Mouse (Mus musculus): ENCODE measurements around the gene Marcks.

Marcks gene

DNA sequence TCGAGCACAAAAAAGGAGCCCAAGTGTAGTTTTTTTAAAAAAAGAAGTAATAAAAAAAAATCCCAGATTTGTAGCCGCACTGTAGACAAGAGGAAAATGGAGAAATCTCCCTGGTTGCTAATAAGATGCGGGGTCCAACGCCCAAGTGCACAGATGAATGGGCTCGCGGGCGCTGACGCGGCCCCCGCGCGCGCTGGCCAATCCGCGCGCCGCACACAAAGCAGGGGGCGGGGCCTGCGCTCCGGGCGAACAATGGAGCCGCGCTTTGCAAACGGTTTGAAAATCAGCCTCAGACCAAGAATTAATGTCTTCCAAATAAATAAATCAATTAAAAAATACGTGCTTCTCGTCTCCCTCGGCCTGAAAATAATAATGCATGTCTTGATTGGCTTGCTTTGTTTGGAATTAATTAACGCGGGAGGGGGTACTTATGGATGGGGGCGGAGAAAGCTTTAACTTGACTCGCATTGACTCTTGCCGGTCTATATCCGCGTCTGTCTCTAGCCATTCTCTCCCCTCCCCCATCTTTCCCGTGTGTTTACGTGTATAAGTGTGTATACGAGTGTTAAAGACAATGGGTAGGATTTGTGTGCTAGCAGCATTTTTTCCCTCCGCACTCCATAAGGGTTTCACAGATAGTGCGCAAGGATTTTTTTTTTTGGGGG lies at the start of gene Marcks:
Marcks (minus strand) TSS at position 143 of the 665 bp plus-strand sequence.
- peak; percentile 72 for DNase-seq

DNA sequence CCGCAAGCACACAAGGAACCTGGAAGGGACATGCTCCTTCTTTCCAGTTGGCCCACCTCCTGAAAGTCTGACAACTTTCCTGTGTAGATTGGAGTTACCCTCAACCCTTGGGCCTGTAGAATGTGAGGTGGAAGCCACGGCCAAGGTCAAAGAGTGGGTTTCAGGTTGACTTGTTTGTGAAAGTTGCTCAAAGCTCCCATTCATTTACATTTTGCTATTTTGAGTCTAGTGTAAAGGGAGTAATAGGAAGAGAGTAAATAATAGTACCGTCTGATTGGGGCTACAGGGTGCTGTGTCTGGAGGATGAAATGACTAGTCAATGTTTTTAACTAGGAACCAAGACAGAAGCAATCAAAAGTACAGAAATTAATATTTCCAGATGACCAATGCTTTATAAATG lies 38.4 kb upstream of the Marcks start:
- no peak for DNase-seq

DNA sequence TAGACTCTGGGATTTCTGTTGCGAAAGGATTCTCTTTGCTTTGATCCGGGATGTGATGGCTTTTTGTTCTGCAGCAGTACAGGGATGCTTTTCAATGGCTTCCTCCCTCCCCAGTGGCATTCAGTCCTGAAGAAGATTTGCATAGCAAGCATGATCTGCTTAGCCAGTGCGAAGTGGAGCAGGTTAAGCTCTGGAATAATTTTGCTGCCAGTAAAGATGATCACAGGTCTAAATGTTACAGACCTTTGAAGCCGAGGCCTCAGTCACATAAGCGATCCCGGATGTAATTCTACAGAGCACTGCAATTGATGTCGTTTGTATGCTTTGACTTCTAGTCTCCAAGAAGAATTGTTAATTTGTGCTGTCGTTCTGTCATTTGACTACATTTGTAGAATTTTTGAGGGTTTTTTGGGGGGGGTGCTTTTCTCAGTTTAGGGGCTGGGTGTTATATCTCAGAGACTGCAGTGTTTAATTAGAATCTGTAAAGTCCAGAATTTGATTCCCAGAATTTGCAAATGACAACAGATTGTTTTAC lies 33.8 kb upstream of the Marcks start:
- DNase-seq: no peak

DNA sequence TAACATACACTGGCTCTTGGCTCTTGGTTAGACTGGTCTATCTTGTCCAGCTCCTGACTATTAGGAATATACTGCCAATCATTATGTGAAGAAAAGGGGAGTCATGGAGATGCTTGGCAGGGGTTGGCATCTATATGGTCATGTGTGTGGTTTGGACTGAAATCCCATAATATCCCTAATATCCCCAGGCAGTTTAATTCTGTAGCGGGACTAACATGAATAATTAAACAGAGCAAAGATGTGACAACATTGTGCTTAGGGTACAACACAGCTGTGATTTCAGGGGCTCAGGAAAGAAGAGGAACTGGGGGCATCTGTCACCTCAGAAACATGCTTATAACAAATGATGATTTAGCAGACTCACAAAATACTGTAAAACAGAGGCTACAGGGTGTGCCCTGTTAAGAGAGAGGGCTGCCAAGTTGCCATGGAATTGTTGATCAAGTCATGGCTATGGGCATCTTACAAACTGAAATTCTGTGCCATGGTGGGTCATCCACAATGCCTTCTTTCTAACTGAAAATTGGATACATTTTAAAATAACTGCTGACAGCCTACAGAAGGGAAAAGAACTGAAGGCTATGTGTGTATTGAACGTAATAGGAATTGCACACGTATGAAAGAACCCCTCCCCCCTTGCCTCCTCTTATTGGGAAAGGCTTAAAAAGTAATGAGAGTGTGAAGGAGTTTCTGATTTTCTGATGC lies 33.1 kb upstream of the Marcks start:
- DNase-seq: no peak

DNA sequence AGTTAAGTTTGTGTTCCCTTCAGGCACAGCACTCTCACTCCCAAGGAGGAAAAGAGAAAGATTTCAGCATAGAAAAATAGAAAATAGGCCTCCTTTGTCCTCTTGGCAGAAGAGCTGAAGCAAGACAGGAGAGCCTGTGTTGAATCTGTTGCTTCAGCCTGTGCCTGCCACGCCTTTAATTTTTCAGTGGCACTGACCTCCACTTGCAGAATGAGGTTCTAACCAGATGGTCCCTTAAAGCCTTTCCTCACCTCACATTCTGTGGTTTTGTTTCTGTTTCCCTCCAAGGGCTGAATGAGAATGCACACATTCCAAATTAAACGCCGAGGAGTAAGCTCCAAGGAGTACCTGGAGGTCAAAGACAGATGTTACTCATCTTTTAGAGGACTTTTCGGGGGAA lies 32.2 kb upstream of the Marcks start:
- DNase-seq: no peak

DNA sequence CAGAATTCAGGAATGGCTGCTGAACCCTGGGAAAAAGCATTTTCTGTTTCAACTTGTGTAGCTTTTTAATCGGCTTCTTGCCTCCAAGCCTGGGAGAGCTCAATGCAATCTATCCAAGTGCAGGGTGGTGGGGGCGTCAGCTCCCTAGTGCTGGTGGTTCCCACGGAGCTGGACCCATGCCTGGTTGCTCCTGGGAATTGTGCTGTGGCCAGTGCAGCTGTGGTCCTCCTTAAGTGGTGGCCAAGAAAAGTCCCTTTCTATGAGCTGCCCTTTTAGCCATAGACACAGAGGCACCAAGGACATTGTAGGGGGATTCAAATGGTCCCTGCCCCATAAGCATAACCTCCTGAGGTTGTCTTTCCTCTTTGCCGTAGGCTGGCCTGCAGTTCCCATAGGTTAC lies 31.7 kb upstream of the Marcks start:
- DNase-seq: no peak

DNA sequence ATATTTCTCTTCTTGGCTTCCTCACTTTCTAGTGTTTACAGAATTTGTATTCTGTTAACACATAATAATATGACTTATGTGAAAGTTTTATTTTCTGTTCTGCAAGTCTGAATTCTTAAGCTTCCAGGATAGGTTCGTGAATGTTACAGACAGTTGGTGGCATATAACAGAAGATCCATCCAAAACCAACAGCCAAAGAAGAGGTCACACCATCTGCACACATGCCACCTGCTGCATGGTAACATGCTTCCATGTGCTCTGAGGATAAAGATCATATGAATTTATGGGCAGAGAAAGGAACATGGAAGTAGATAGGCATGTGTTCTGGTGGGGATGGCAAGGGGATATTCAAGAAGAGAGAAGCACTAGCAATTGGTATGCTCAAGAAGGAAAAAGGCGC lies 28.8 kb upstream of the Marcks start:
- DNase-seq: no peak

DNA sequence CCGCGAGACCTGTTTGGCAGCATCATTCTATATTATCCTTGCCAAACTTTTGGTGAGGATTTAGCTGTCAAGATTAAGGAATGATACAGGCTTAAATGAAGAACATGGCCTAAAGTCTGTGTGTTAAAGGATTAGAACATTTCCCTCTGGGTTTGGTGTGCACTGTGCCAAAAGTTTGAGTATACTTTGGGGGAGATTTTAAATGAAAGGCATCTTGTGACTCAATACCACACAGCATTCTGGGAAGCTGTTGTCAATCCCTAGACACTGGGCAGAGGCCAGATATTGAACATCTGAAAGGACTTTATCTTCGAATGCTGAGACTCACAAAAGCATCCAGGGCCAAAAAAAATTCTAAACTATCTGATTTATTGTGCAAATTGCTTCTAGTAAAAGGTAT lies 21.0 kb upstream of the Marcks start:
- no peak for DNase-seq

DNA sequence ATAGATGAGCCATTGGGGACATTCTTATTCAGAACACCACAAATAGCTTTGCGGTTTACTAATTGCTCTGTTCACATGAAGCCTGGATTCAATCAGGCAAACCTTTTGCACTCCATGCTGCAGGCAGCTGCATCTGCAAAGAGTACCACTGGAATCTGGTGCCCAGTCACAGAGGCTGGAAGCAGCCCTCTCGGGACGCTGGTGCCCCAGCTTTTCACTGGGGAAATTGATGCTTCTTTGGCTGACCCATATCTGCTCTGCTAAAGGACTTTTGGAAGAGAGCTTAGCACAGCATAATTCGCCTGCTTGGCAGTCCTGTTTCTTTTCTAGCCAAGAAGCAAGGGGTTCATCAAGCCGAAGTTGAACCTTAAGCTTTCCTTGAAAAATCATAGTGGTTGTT lies 18.4 kb upstream of the Marcks start:
- no peak for DNase-seq

DNA sequence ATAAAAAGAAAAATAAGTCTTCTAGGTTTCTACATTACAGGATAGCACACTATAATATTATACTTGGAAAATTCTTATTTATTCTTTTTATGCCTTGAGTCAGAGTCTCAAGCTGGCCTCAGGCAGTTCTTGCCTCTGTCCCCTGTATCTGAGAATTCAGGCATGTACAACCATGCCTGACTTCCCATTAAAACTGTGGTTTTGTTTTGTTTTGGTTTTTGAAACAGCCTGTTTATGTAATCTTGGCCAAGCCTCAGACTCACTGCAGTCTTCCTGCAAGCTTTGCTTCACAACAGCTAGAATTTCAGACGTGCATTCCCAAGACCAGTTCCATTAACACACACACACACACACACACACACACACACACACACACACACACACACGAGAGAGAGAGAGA lies 16.4 kb upstream of the Marcks start:
- no peak for DNase-seq

DNA sequence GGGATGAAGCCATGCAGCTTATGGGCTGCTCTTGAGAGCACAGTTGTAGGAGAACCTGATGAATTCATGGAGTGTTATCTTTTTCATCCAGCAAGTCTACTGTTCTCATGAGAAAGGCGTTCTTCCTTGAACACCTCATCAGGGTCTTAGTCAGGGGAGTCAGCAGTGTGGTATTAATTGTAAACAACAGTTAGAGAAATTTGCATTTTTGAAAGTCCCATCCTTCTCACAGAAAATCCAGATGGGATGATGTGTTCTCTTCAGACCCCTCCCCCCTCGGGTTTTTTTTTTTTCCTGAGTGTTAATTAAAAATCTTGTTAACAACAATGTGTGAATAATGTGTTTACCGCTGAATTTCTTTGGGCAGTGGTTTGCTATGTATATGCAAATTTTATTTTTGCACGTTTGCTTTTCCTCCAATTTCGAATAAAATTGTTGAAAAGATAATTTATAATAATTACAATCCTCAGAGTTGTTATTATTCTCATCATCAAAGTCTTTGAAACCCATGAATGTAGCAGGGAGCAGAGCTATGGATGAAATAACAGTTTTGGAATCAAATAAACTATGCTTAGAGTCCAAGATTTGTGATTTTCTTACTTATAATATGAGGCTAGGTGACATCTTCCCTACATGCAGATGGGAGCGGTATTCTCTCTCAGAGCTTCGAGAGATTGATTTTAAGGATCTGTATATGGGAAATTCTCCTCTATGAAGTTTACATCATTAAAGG lies 13.0 kb upstream of the Marcks start:
- DNase-seq: no peak

DNA sequence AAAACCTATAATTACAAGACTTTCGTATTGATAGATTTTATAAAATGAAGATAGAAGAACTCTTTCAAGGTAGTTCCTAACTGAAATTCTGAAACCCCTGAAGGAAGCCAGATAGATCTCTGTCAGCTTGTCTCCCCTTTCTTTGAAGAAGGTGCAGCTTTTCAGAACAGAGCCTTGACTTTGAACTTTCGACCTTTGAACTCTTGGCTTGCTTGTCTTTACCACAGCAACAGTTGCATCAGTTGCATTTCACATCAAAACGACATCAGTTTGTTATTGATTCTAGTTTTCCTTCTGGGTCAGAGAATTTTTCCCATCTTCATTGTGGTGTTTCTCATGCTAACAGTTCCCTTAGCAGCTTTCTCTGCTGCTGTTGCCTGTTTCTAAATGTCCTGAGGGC lies 9.3 kb upstream of the Marcks start:
- no peak for DNase-seq

DNA sequence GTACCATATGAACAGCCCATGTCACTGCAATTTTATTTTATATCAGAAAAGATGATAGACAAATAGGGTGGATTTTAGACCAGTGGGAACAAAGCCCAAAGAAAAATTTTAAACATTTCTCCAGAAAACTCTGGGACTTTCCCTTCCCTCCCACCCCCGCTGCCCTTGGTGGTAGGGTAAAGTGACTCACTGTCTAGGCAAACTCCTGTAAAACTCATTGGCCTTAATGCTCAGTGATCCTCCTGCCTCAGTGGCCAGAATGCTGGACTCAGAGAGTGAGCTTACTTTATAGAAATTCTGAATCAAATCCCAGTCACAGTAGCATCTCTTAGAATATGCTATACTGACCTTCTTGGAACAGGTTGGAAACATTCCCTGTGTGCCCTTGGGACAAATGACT lies 6.7 kb upstream of the Marcks start:
- no peak for DNase-seq

DNA sequence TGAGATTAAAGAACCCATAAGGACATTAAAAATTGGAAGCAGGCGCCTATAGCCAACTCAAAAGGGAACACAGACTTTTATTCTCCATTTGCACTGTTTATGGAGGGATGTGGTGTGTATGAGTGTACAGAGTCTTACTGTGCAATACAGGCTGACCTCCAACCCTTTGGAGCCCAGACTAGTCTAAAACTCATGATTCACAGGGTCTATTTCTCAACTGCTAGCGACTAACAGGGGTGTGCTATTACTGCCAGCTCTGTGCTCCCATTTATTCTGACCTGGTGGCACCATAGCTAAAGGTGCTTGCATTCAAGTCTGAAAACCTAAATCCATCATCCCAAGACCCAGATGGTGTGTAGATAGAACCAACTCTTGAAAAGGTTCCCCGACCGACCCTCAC lies 2.9 kb upstream of the Marcks start:
- no peak for DNase-seq

DNA sequence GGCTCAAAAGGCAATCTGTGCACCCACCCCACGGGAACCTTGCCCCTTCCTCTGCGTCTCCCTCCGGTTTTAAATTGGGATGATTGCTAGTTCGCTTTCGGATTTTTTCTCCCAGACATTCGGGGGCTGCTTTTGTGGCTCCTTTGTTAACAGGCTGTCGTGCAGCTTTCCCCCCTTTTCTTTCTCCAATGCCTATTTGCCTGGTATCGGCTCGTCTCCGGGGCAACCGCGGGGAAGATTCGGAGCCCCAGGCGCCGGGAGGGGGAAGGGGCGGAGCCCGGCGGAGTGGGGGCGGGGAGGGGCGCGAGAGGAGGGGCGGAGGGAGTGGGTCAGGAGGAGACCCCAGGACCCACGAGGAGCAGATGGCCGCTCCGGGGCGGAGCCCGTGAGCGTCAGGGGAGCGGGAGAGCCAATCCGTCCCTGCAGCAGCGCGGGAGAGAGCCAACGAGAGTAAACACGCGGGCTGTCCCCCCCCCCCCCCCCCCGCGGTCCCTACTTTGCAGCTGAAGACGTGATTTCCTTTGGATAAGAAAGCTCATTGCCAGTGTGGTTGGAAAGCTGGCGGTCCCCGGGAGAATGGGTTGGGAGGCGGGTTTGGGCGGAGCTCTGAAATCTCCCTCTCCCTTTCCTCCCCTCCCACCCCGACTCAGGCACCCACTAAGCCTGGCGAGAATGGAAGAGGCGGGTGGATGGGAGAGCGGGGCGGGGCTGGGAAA lies 2.2 kb upstream of the Marcks start:
- DNase-seq: peak; percentile 69

DNA sequence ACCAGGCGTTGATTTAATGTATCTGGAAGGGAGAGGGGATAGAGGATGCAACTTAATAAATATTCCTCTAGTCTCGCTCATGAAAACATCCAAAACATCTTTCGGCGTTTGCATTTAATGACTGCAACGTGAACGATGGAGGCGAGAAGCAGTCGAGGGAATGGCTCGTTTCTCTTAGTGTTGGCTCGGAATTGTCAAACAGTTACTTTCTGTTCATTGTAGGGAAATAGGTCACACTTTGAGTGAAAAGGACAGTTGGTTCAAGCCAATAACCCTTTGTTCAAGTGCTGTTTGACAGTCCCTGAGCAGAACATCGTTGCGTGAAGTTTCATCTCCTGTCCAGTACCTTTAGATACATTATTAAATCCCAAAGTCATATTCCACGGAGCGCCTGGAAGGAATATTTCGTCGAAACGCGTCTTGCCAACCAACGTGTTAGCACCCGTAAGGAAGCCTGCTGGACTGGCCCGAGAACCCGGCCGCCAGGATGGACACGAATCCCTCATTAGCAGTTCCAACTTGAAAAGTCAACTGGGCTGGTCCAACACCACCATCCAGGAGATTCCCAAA lies 1.5 kb upstream of the Marcks start:
- no peak for DNase-seq

DNA sequence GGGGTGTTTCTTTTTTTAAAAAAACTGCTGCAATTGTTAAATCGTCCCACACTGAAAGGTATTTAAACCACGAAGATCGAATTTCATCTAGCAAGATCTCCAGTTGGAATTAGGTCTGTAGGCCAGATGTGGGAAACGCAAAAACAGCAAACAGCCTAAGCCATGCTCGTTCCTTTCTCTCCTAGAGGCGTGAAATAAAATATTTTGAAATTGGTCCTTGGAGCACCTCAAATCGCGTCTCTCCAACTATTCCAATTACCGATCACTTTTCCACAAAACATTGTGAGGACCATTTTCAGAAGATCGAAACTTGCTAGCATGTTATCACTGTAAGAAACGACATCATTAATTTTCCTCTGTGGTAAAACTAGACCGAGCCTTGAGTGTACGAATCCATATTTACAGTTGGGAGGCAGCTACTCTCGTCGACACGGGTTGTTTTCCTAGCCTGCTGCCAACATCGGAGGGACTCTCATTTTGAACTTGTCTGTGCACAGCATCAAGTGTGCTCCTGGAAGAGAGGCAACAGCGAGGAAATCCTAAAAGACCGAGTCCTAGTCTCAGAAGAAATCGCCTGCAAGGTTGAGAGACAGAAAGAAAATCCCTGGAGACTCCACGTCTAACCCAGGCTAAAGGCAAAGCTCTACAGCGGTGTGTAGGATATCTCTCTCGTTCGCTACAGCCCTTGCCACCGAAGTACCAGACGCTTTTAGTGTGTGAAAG lies 884 bp upstream of the Marcks start:
- DNase-seq: peak; percentile 28

DNA sequence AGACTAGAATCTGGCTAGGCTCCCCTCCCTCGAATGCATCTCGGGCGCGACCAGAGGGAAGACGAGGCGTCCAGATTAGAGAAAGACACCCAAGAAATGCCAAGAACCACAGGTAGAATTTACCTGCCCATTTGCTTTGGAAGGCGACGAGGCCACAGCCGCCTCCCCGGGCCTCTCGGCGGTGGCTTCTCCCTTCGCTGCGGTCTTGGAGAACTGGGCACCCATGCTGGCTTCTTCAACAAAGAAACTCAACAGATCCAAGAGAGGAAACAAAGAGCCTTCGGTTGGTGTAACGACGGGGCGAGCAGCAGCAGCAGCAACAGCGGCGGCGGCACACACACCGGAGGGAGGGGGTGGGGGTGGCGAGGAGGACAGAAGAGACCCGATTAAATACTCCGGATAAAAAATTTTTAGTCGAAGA lies 399 bp downstream of the Marcks start:
- peak; percentile 37 for DNase-seq

DNA sequence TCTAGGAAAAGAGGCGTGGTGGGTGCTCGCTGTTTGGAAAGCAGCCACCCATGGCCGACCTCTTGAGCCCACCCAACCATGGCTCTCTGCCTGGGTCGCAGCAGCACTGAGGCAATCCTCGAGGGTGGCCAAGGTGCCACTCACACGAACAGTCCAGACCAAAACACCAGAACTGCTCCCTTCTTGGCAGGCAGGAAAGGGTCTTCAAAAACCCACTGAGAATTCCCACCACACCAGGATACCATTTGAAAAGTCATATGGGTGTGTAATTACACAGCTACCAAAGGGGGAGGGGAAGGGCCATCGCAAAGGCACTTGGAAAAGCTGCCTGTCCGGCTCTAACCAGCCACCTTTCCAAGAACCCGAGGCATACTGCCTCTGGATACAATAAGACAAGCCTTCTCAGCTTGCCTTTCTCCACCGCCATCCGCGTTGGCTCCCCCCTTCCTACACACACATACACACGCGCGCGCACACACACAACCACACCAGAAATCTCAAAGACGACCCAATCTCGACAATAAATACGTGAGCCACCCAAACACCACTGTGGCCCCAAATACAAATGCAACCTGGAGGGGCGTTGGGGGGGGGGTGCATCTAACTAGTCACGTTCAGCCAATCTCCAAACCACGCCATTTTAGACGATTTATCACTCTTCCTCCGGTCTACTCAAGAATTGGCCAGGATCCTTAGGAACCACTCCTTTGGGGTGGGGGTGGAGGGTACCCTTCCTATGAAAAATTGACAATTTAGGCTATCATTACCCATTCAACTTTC lies 999 bp downstream of the Marcks start:
- DNase-seq: peak; percentile 48

DNA sequence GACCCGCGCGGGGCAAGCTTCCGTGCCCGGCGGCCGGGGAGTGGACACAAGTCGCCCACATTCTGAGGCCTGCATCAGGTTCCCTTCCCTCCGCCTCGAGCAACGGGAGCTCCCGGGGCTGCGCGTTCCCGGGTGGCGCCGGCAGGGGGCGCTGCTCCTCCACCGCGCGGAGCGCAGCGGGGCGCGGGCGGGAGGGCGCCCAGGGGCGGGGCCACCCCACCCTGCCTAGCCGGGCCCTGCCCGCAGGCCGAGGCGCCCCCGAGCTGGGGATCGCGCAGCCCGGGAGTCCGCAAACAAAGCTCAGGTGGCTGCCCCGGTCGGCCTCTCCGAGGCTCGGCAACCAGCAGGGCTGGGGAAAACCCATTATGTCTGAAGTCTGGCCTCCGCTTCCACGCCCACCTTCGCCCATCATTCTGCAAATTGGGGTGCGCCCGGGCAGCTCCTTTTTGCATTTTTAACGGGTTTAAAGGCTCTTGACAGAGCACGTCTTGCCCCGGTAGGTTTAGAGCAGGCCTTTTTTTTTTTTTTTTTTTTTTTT lies 1.7 kb downstream of the Marcks start:
- DNase-seq: peak; percentile 94
